Mouse (Mus musculus): ENCODE measurements around the gene Gins2.

The Gins2 gene

GRCm38 (mm10) chr8:120602672-120603071 lies 13.6 kb upstream of the Gins2 start:
- peak; percentile 56 for DNase-seq (ENCODE audit: low spot score)

- DNase-seq (ENCODE audit: low spot score), result peak; percentile 67
These were observed 10.4 kb upstream of the Gins2 start for GRCm38 (mm10) chr8:120599504-120599903.

GRCm38 (mm10) chr8:120598579-120598978 lies 9.5 kb upstream of the Gins2 start:
- peak; percentile 48 for DNase-seq (ENCODE audit: low spot score)

GRCm38 (mm10) chr8:120595963-120596362 lies 6.9 kb upstream of the Gins2 start:
- DNase-seq (ENCODE audit: low spot score), result peak; percentile 80

- no peak for DNase-seq (ENCODE audit: low spot score)
These were observed 5.5 kb upstream of the Gins2 start for GRCm38 (mm10) chr8:120594571-120594970.

GRCm38 (mm10) chr8:120591587-120592292 lies 2.6 kb upstream of the Gins2 start:
- no peak for DNase-seq (ENCODE audit: low spot score)

GRCm38 (mm10) chr8:120589921-120590320 lies 817 bp upstream of the Gins2 start:
- DNase-seq (ENCODE audit: low spot score), result no peak

GRCm38 (mm10) chr8:120585521-120585920 lies 3.6 kb downstream of the Gins2 start:
- no peak for DNase-seq (ENCODE audit: low spot score)

- no peak for DNase-seq (ENCODE audit: low spot score)
These were observed 7.3 kb downstream of the Gins2 start for GRCm38 (mm10) chr8:120581811-120582210.

GRCm38 (mm10) chr8:120581329-120581728 lies 7.8 kb downstream of the Gins2 start:
- DNase-seq (ENCODE audit: low spot score), result no peak

- no peak for DNase-seq (ENCODE audit: low spot score)
These were observed 8.6 kb downstream of the Gins2 start for GRCm38 (mm10) chr8:120580336-120581000.

GRCm38 (mm10) chr8:120577821-120578220 lies 11.3 kb downstream of the Gins2 start:
- DNase-seq (ENCODE audit: low spot score), result no peak

GRCm38 (mm10) chr8:120575801-120576200 lies 13.3 kb downstream of the Gins2 start:
- peak; percentile 84 for DNase-seq (ENCODE audit: low spot score)

GRCm38 (mm10) chr8:120574941-120575340 lies 14.2 kb downstream of the Gins2 start:
- DNase-seq (ENCODE audit: low spot score), result no peak

GRCm38 (mm10) chr8:120573866-120574265 lies 15.2 kb downstream of the Gins2 start:
- no peak for DNase-seq (ENCODE audit: low spot score)

- no peak for DNase-seq (ENCODE audit: low spot score)
These were observed 16.6 kb downstream of the Gins2 start for GRCm38 (mm10) chr8:120572534-120572933.

- no peak for DNase-seq (ENCODE audit: low spot score)
These were observed 17.5 kb downstream of the Gins2 start for GRCm38 (mm10) chr8:120571561-120571960.

GRCm38 (mm10) chr8:120569939-120570715 lies 19.0 kb downstream of the Gins2 start:
- DNase-seq (ENCODE audit: low spot score), result peak; percentile 76

GRCm38 (mm10) chr8:120569123-120569522 lies 20.0 kb downstream of the Gins2 start:
- DNase-seq (ENCODE audit: low spot score), result no peak

GRCm38 (mm10) chr8:120568164-120568798 lies 20.8 kb downstream of the Gins2 start:
- DNase-seq (ENCODE audit: low spot score), result no peak

GRCm38 (mm10) chr8:120567731-120568130 lies 21.4 kb downstream of the Gins2 start:
- no peak for DNase-seq (ENCODE audit: low spot score)

GRCm38 (mm10) chr8:120566681-120567080 lies 22.4 kb downstream of the Gins2 start:
- no peak for DNase-seq (ENCODE audit: low spot score)
